Mouse (Mus musculus) urinary bladder, postnatal 10 days (tissue): ENCODE results near the gene Gabbr2.
A peak's percentile ranks its signal among the peaks of the same experiment; 100 is the strongest.

ENCODE experiments used
- DNase-seq: peaks from one replicate; pipeline ENCODE4 v3.0.0; 2022; ENCODE audit warnings: low spot score

Gabbr2 gene

GRCm38 (mm10) chr4:46709492-46709891 is 282.2 kb downstream of the Gabbr2 start:
- DNase-seq: no peak

GRCm38 (mm10) chr4:46705739-46706138 is 285.9 kb downstream of the Gabbr2 start:
- DNase-seq: no peak

GRCm38 (mm10) chr4:46703146-46703545 is 288.5 kb downstream of the Gabbr2 start:
- no peak for DNase-seq

GRCm38 (mm10) chr4:46700223-46700651 is 291.4 kb downstream of the Gabbr2 start:
- no peak for DNase-seq

- DNase-seq: no peak
Observed at GRCm38 (mm10) chr4:46696467-46696866, 295.2 kb downstream of the Gabbr2 start.

GRCm38 (mm10) chr4:46690565-46690964 is 301.1 kb downstream of the Gabbr2 start:
- DNase-seq: no peak

GRCm38 (mm10) chr4:46690023-46690420 is 301.7 kb downstream of the Gabbr2 start:
- DNase-seq: no peak

GRCm38 (mm10) chr4:46689397-46690022 is 302.2 kb downstream of the Gabbr2 start:
- peak; percentile 33 for DNase-seq

GRCm38 (mm10) chr4:46688213-46688832 is 303.4 kb downstream of the Gabbr2 start:
- DNase-seq: no peak

GRCm38 (mm10) chr4:46684160-46684559 is 307.5 kb downstream of the Gabbr2 start:
- no peak for DNase-seq

- no peak for DNase-seq
Observed at GRCm38 (mm10) chr4:46676646-46677045, 315.0 kb downstream of the Gabbr2 start.

GRCm38 (mm10) chr4:46675992-46676391 is 315.7 kb downstream of the Gabbr2 start:
- DNase-seq: no peak

- DNase-seq: no peak
Observed at GRCm38 (mm10) chr4:46675272-46675785, 316.3 kb downstream of the Gabbr2 start.

GRCm38 (mm10) chr4:46668620-46669019 is 323.1 kb downstream of the Gabbr2 start:
- no peak for DNase-seq

- no peak for DNase-seq
Observed at GRCm38 (mm10) chr4:46666420-46666819, 325.3 kb downstream of the Gabbr2 start.

GRCm38 (mm10) chr4:46665371-46665774 is 326.3 kb downstream of the Gabbr2 start:
- DNase-seq: no peak

GRCm38 (mm10) chr4:46664123-46665009 is 327.3 kb downstream of the Gabbr2 start:
- DNase-seq: no peak

- DNase-seq: no peak
Observed at GRCm38 (mm10) chr4:46661433-46661832, 330.2 kb downstream of the Gabbr2 start.

- no peak for DNase-seq
Observed at GRCm38 (mm10) chr4:46658946-46659345, 332.7 kb downstream of the Gabbr2 start.

- DNase-seq: peak; percentile 52
Observed at GRCm38 (mm10) chr4:46657116-46657515, 334.6 kb downstream of the Gabbr2 start.

- DNase-seq: no peak
Observed at GRCm38 (mm10) chr4:46655956-46656355, 335.7 kb downstream of the Gabbr2 start.

GRCm38 (mm10) chr4:46655298-46655697 is 336.4 kb downstream of the Gabbr2 start:
- no peak for DNase-seq
